Mouse (Mus musculus) left cerebral cortex, postnatal 14 days (tissue): ENCODE results near the gene Hnrnpm. TPM values are rescaled to one million over a fixed set of nuclear protein-coding genes. Genes with fewer than 3 reads are reported as not detected.
"Not testable (repeated sequence)": the region's sequence is repeated elsewhere in the genome, so short reads cannot be mapped to it uniquely, and the experiment has no call there.

Experiments used
- DNase-seq, 2 experiments: peaks; one replicate each; pipeline ENCODE4 v3.0.0; 2021 to 2022; ENCODE audit warnings: low spot score in 2 of 2, mixed read lengths in 1 of 2
- intact Hi-C: fragments of 180-260 bp; cut with DNase I; formaldehyde crosslinking; loops from one replicate; pipeline ENCODE4 v1.15.1; 2025
- long read RNA-seq, 2 experiments: library from polyadenylated mRNA; stranded (forward); transcript quantifications; one replicate each; pipeline ENCODE4 v2.0.0; 2021
- total RNA-seq, 2 experiments: library from RNA; stranded (reverse); gene quantifications; 2 replicates each; pipeline ENCODE4 v1.2.3; 2021

Hnrnpm gene
- 100 to 1,000 TPM; 109 to 116 TPM for total RNA-seq
- long read RNA-seq, experiment 1, partial matches to known transcripts: 14 of 23 reads
- long read RNA-seq, experiment 1, other reads (novel, unspliced or antisense): 9 of 23 reads
- long read RNA-seq, experiment 2, partial matches to known transcripts: 8 of 22 reads
- long read RNA-seq, experiment 2, other reads (novel, unspliced or antisense): 14 of 22 reads

GRCm38 (mm10) chr17:33686760-33687159 lies at the start of gene Hnrnpm:
TSS of gene Hnrnpm (minus strand) at chr17:33686860.
- no peak for DNase-seq
- intact Hi-C loops: no loop called here

GRCm38 (mm10) chr17:33733526-33733925 lies 46.9 kb upstream of the Hnrnpm start:
- intact Hi-C loops: not testable (repeated sequence)

DNA sequence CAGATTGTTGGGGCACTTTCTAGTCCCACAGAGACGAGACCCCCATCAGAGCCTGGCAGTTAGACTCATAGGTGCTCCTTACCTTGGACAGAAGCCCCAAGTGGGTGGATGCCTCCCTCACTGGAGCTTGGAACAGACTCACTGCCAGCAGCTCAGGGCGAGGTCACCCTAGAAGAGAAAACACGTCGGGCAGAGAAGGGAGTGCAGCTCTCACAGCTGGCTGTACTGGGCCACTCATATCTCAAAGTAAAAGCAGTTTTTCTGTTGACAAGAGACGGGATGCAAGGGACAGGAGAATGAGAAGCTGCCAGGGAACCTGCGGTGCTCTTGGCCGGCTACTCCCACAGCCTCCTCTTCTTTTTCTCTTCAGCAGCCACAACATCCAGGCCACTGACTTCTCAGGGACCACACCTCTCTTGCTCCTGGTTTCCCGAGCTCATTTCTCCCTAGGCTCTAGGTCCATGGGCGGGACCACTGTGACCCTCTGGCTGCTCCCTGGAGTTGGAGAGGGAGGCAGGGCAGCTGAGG lies 46.0 kb upstream of the Hnrnpm start:
- intact Hi-C loops, DNase-seq: not testable (repeated sequence)

More at GRCm38 (mm10) chr17:33733526-33733925, 46.9 kb upstream of the Hnrnpm start:
- not testable (repeated sequence) for DNase-seq

DNA sequence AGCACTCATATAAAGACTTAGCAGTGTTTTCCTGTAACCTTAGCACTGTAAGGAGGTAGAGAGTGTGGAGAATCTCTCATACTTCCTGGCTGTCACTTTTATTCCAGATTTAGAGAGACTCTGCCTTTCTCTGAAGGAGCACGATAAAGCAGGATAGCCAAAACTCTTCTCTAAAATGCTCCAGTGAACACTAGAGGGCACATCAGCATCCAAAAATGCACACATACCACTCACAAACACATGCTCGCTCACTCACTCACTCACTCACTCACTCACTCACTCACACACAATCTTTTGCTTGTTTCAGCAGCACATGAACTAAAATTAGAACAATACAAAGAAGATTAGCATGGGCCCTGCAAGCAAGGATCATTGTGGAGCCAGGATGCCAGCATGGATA lies 42.6 kb upstream of the Hnrnpm start:
- DNase-seq: no peak
- intact Hi-C loops: loop anchor here (5.0 kb wide), 1 partner anchor 73 kb away; no protein-coding TSS in a partner anchor

DNA sequence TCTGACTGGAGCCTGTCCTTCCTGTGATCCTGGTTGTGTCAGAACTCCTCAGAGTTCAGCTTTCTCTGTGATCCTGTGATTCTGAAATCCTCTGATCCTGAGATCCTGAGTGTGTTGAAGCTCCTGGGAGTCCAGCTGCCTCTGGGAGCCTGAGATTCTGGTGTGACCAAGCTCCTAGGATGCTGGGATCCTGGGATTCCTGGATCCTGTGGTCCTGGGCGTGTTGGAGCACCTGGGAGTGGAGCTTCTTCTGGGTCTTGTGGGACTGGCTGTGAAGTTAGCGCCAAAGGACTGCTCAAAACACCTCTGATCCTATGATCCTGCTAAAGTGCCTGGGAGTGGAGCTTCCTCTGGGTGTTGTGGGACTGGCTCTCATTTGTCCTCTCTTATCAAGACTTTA lies 41.7 kb upstream of the Hnrnpm start:
- DNase-seq: no peak
- intact Hi-C loops: loop anchor here (5.0 kb wide), 1 partner anchor 74 kb away; no protein-coding TSS in a partner anchor

DNA sequence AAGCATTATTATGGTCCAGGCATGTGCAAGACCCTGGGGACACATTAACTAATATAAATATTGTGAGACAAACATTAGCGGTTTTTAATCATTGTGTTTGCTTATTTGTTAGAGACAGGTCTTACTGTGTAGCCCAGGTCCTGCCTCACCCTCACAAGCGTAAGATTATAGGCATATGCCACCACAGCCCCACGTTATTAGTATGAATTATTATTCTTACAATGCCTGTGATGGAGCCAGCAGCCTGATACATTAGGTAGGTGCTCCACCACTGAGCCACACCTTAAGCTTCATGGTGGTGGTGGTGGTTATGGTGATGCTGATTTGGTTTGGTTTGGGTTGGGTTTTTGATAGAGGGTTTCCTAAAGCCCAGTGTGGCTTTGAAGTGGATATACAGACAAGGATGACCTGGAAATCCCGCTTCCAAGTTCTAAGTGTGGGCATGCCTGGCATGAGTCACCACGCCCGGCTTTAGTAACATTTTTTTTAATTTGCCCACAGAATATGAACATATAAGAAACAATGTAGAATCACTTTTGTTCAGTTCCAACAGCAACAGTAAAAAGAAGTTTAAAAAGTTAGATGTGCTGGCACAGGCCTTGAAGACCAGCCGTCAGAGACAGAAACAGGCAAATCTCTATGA lies 33.2 kb upstream of the Hnrnpm start:
- intact Hi-C loops: no loop called here
- DNase-seq: no peak

DNA sequence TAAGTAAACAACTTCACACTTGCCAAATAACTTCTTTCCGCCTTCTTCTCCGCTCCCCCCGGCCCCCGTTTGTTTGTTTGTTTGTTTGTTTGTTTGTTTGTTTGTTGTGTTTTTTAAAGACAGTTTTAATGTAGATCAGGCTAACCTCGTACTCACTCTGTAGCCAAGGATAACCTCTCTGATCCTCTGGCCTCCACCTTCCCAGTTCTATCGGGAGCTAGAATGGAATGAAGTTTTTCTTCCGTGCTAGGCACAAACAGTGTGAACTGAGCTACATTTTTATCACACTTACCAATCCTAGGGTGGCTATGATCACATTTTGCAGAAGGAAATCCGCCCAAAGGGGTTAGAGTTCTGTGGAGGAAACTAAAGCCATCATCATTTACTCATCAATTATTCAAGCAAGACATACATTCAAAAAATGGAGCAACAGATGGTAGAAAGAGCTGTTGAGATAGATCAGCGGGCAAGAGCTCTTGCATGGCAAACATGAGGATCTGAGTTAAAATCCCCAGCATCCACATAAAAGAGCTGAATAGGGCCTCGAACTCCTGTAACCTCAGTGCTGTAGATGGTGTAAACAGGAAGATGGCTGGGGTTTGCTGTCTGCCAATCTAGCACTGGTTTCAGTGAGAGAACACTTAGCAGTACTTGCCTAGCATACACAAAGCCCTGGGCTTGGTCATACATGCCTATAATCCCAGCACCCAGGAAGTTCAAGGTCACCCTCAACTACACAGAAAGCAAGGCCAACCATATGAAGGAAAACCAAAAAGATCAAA lies 32.5 kb upstream of the Hnrnpm start:
- intact Hi-C loops: no loop called here
- no peak for DNase-seq

DNA sequence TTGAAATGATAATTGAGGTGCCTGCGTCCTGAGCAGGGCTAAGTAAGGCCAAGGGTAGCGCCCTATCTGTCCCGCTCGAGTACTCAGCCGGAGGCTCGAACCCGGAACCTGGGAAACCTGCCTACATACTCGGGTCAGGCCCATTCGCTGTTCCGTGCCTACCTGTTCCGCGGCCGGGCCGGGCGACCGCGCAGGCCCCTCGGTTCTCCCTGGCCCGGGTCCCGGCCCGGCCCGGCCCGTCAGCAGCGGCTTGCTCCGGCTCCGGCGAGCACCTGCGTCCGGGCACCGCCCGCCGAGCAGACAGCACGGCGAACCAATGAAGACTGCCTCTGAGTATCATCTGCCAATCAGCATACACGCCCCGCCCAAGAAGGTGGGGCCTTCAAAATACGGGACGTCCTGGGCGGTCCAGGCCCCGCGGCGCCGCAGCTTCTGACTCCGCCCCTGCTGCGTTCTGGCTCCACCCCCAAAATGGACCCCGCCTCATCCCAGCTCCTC lies 31.8 kb upstream of the Hnrnpm start, which contains the start of gene March2:
TSS of gene March2 (minus strand) at position 287 of the 498 bp plus-strand sequence.
- intact Hi-C loops: no loop called here
- DNase-seq: peak; percentile 96 to 98

- DNase-seq: no peak
- intact Hi-C loops: no loop called here
These were observed 31.3 kb upstream of the Hnrnpm start for GRCm38 (mm10) chr17:33717982-33718381.

DNA sequence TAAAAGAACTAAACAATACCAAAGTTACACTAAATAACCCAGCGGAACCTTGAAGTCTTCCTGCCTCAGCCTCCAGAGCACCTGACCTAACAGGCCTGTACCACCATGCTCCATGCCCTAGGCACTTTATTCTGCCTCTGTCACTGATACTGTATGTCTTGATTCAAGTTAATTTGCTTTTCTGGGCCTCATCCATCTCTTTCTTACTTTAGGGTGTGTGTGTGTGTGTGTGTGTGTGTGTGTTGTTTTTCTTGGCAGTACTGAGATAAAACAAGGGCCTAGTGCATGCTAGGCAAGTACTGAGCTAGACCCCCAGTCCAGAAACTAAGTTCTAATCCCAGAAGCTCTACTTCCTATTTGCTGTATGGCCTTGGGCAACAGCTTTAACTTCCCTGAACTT lies 30.6 kb upstream of the Hnrnpm start:
- intact Hi-C loops: no loop called here
- no peak for DNase-seq

DNA sequence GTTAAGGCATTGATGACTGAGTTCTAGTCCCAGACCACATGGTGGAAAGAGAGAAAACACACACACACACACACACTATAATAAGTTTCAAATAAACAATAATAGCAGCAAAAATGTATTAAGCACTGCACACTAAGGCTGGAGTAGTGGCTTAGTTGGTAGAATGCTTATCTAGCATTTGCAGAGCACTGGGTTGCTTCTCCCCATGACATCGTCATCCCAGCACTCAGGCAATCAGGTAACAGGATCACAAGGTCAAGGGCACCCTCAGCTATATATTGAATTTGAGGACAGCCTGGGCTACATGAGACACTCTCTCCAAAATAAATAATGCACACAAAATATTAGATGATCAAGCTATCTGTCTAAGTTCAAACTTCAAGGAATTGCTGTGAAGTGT lies 28.1 kb upstream of the Hnrnpm start:
- no peak for DNase-seq
- intact Hi-C loops: no loop called here

DNA sequence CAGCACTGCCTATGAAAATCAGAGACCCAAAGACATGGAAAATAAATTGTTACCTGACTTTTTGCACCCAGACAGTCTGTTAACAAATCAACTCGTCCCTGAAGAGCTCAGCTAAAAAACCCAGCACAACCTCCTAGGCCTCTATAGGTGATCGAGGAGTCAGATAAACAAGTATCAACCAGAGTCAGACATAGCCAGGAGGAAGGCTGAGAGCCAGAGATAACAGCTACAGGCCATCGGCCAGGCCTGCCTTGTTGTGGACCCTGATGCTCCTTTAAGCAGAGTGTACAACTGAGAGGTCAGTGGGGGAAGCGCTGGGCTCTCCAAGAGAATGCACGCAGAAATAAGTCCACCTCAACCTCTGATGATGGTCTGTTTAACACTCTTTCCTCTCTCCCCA lies 26.6 kb upstream of the Hnrnpm start:
- no peak for DNase-seq
- intact Hi-C loops: no loop called here

DNA sequence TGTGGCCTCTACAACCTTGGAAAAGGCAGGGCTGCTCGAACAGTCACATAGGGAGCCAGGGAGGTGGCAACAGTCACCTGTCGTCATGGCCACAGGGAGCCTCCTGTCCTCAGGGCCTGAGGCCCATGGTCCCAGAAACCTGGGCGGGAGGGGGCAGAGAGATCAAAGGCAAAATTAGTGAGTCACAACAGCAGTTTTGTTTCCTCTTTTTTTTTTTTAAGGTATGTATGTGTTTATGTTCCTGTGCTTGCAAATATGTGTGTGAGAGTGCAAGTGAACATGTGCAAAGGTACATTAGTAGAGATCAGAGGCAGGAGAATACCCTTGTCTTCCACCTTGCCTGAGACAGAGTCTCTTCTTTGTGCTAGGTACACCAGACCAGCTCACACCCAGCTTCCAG lies 23.2 kb upstream of the Hnrnpm start:
- no peak for DNase-seq
- intact Hi-C loops: no loop called here

DNA sequence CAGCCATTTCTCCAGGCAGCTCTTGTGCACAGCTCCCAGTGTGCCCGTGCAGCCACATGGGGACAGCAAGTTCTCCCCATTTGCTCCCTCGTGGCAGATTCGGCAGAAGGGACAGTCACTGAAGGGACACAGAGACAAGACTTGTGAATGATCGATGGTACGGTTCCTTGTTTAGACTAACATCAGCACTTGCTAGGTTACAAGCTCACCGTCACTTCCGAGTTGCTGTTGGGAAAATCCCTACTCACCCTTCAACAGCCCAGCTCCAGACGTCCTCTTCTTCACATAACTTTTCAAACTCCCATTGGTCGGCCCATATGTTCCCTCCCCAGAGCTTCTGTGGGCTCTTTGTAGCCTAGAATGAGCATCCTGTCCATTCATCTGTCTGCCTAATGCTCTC lies 16.4 kb upstream of the Hnrnpm start:
- intact Hi-C loops: no loop called here
- DNase-seq: no peak

DNA sequence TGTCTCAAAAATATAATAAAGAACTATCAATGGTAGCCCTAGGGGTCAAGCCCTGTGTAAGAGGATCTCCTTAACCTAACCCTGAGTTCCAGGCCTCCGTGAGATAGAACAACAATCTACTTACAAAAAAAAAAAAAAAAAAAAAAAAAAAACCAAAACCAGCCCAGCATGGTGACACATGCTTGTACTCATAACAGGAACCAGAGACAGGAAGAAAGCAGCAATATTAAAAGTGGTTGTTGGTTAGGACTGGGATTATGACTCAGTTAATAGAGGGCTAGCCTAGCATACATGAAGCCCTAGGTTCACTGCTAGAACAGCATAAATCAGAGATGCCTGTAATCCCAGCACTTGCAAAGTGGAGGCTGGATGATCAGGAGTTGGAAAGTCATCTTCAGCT lies 15.5 kb upstream of the Hnrnpm start:
- DNase-seq: no peak
- intact Hi-C loops: no loop called here

- DNase-seq: no peak
- intact Hi-C loops: no loop called here
These were observed 8.8 kb upstream of the Hnrnpm start for GRCm38 (mm10) chr17:33695471-33695870.

DNA sequence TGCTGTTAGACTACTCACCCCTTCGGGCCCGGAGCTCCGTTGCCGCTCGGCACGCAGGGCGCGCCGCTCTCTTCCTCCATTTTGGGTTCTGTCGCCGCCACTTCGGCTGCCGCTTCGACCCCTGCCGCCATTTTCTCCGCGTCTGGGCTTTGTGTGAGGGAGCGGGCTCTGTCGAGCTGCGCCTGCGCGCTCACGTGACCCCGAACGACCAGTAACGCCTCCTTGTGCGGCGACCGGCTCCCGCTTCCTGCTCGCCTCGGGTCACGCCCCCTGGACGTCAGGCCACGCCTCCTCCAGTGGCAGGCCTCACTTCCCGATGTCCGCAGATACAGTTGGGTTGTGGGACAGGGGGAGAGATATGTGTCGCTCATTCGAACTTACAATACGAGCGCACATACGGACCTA lies 1.4 kb downstream of the Hnrnpm start:
- peak; percentile 97 to 98 for DNase-seq
- intact Hi-C loops: no loop called here

DNA sequence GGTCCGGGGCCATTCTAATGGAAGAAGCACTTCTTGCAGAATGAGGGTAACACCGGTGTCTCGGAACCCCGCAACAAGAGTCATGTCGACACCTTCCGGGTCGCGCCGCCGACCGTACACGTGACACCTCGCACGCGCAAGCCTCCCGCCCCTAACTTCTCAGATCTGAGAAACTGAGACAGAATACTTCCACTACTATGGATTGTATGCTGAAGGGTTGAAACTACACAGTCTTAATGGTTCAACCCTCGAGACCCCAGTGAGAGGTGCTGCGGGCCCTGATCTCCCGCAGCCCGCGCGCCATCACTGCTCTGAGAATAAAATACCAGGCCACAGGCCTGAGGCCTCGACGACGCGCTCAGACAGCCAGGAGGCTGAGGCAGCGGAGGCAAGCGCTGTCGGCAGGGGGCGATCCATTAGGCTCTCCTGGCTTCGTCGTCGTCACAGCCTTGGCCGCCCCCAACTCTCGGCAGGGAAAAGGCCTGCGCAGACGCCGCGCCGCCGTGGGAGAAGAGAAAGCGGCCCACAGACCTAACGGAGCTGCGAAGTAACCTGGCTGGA lies 1.9 kb downstream of the Hnrnpm start:
- intact Hi-C loops: no loop called here
- peak; percentile 80 to 82 for DNase-seq

DNA sequence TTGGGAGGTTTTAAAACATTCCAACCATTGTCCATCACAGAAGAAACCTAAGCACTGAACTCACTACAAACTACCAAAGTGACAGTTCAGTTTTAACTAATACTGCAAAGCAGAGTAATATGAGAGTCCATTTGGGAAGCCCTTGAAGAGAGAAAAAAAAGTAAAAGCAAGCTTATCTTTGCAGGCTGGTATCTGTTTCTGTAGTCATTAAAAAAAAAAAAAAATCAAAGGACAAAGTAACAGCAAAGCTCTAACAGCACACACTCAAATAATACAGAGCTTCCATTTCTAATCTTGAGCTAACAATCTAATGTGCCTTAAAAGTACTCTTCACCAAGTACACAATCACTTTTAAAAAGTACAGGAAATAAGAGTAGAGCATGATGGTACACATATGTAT lies 4.9 kb downstream of the Hnrnpm start:
- DNase-seq: no peak
- intact Hi-C loops: no loop called here

- intact Hi-C loops: no loop called here
- DNase-seq: no peak
These were observed 7.9 kb downstream of the Hnrnpm start for GRCm38 (mm10) chr17:33678771-33679170.
